28 mouse cellular contexts compared by ENCODE assay signal in the genomic region with DNA sequence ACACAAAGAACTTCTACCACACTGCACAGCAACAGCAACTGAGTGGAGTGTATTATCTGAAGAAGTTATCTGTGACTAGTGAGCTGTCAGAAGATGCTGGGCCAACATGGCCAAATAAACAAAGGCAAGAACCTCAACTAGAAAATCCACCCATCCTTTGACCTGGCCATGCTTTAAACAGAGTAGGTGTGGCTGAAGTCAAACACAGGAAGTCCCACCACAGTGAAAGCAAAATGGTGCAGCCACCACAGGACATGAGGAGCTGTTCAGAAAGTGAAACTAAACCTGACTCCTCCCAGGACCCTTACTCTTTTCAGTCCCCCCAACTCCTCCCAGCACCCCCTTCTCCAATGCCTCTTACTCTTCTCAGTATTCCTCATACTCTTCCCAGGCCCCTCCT. TPM values are rescaled to one million over a fixed set of nuclear protein-coding genes. Genes with fewer than 3 reads are reported as not detected.
DNase-seq lines count a peak whose midpoint lies in the region; ATAC-seq and TF ChIP-seq lines count a peak whose summit lies in the region.
"Had no signal": no experiment of that assay in that cellular context is flagged by ENCODE, and none has a peak within 500 bp of the region (broad histone marks: within the 10 kb centered on the region; RNA-seq: fewer than 3 reads in every experiment).

No protein-coding gene starts in this region.

- TF ChIP-seq POLR2A in thymus, adult 2 months (IDR thresholded peaks at IDR 0.05; ENCODE audit: control insufficient read depth, extremely low read depth, insufficient read depth, low read length, poor library complexity) = no peak

- H3K4me1 ChIP-seq in thymus, adult 2 months (replicated peaks; ENCODE audit: control insufficient read depth, insufficient read depth, low read length) = peaks cover 17% of the 10 kb centered on the region
- H3K4me1 ChIP-seq: embryonic facial prominence, embryonic 15.5 days; forebrain, embryonic 10.5 days; forebrain, embryonic 15.5 days; hindbrain, embryonic 13.5 days had no signal

- no peak overlapping the region for H3K4me3 ChIP-seq in thymus, adult 2 months (ENCODE audit: control insufficient read depth, insufficient read depth, low read length)
- H3K4me3 ChIP-seq: embryonic facial prominence, embryonic 15.5 days; erythroblast, embryonic 14.5 days; forebrain, embryonic 10.5 days; forebrain, embryonic 15.5 days; heart, embryonic 10.5 days; hindbrain, embryonic 13.5 days had no signal

- no peak for TF ChIP-seq CTCF in thymus, adult 2 months (IDR thresholded peaks at IDR 0.05; ENCODE audit: borderline replicate concordance, control insufficient read depth, extremely low read depth, insufficient read depth, low read length, poor library complexity)

- DNase-seq in thymus, adult 2 months = no peak
- no peak for DNase-seq in thymus, adult 18-20 months
- peak; percentile 43 for DNase-seq in induced T-regulatory cell, adult 2 months (ENCODE audit: low read depth)
- DNase-seq in naive thymus-derived CD4-positive, alpha-beta T cell, adult 2 months (ENCODE audit: low read depth) = peak; percentile 25
- DNase-seq in gastrocnemius, postnatal 4 days (ENCODE audit: low spot score in 2 of 2) = no peak
- no peak for DNase-seq in yolk sac, embryonic 10.5 days (ENCODE audit: low spot score)
- DNase-seq: adrenal gland, adult 2 months; adrenal gland, postnatal 25 days; cerebellum, adult 18-20 months; cerebellum, postnatal 10 days; embryo, embryonic 11 days; gastrocnemius, postnatal 36 days; heart, adult 18-20 months; heart, postnatal 10 days had no signal

- H3K27me3 ChIP-seq in thymus, adult 2 months (ENCODE audit: control insufficient read depth, insufficient read depth, low read length) = no peaks in the 10 kb centered on the region
- H3K27me3 ChIP-seq: CH12.LX; embryonic facial prominence, embryonic 15.5 days; forebrain, embryonic 15.5 days; hindbrain, embryonic 13.5 days; Patski had no signal

- peak; percentile 69 for ATAC-seq in CD4-positive, CD25-positive, alpha-beta regulatory T cell, adult 4 months
- ATAC-seq: forebrain, embryonic 15.5 days; hindbrain, postnatal 0 days; Patski had no signal

- peak overlapping the region; percentile 57 for H3K27ac ChIP-seq in thymus, adult 2 months (ENCODE audit: control insufficient read depth, insufficient read depth, low read length)
- H3K27ac ChIP-seq: embryonic facial prominence, embryonic 15.5 days; forebrain, embryonic 10.5 days; forebrain, embryonic 15.5 days; heart, embryonic 10.5 days; hindbrain, embryonic 13.5 days; hindbrain, postnatal 0 days had no signal

- H3K36me3 ChIP-seq in thymus, adult 2 months (ENCODE audit: control insufficient read depth, insufficient read depth, low read length) = peaks cover 4% of the 10 kb centered on the region; the same call in 1 of the 2 replicates

RNA-seq across cellular contexts. Expression of a gene that starts 21.8 kb away (rescaled TPM):
- 134 and 135 TPM in 2 replicates for polyA plus RNA-seq in thymus, adult 2 months (2012; rRNA removed)
- 1 to 10 TPM; 4.5 to 7.0 TPM for polyA plus RNA-seq in CD4-positive, CD25-positive, alpha-beta regulatory T cell, adult 4 months (2017; shearing (Covaris generic))
- 10 to 100 TPM; 23.9 to 27.2 TPM for total RNA-seq in gastrocnemius, postnatal 4 days (2021)

RNA-seq across cellular contexts. Expression of a gene that starts 38.2 kb away (rescaled TPM):
- polyA plus RNA-seq in thymus, adult 2 months (2012; rRNA removed) = 0.10 and 0.19 TPM in 2 replicates
- under 1 TPM in 1 of 2 experiments, not detected in 1; 0.31 TPM for polyA plus RNA-seq in CD4-positive, CD25-positive, alpha-beta regulatory T cell, adult 4 months (2017; shearing (Covaris generic))
- total RNA-seq in gastrocnemius, postnatal 4 days (2021) = not detected
- total RNA-seq: gastrocnemius, adult 8-10 months; gastrocnemius, postnatal 36 days; heart, adult 18-20 months; hematopoietic stem cell, adult 5-6 weeks; hindbrain, postnatal 0 days had no signal
- polyA plus RNA-seq: erythroblast, embryonic 14.5 days; Patski had no signal

RNA-seq across cellular contexts. Expression of a gene that starts 39.2 kb away (rescaled TPM):
- 0.11 TPM in 1 of 2 replicates, not detected in the other for polyA plus RNA-seq in thymus, adult 2 months (2012; rRNA removed)
- polyA plus RNA-seq in CD4-positive, CD25-positive, alpha-beta regulatory T cell, adult 4 months (2017; shearing (Covaris generic)) = under 1 TPM in 1 of 2 experiments, not detected in 1; 0.12 TPM
- total RNA-seq in gastrocnemius, postnatal 4 days (2021) = not detected
- total RNA-seq: CH12.LX; gastrocnemius, adult 8-10 months; gastrocnemius, postnatal 36 days; heart, adult 18-20 months; heart, postnatal 10 days; hematopoietic stem cell, adult 5-6 weeks; hindbrain, postnatal 0 days had no signal
- polyA plus RNA-seq: embryonic facial prominence, embryonic 11.5 days; erythroblast, embryonic 14.5 days; forebrain, embryonic 10.5 days; forebrain, embryonic 15.5 days; heart, embryonic 10.5 days; heart, embryonic 14.5 days; hindbrain, postnatal 0 days; Patski had no signal

Comparison
In these comparisons a context has a peak if more than half of its experiments do, and no peak if none do; other contexts are left out.
1. DNase-seq: peak in induced T-regulatory cell, adult 2 months (single experiment) and naive thymus-derived CD4-positive, alpha-beta T cell, adult 2 months (single experiment); none in thymus, adult 2 months (single experiment), thymus, adult 18-20 months (0 of 2), gastrocnemius, postnatal 4 days (0 of 2) and yolk sac, embryonic 10.5 days (single experiment).
2. RNA of a gene that starts 21.8 kb away (polyA plus RNA-seq): 134 to 135 TPM in thymus, adult 2 months; 4.5 to 7.0 TPM in CD4-positive, CD25-positive, alpha-beta regulatory T cell, adult 4 months; every median in the first group is over 10 times any median in the second.